Mouse (Mus musculus) T-helper 17 cell (primary cell): Measurements from ENCODE around the gene Lhpp.

Experiments used
- in situ Hi-C, 2 experiments: fragments of 300-600 bp; cut with MboI, MseI; formaldehyde crosslinking; loops; 1 replicate in 1 of 2; 2 replicates in 1 of 2; pipeline ENCODE4 v1.15.1; 2025; ENCODE audit warnings: high pct_unique_total_duplicates in 2 of 2

The Lhpp gene

DNA sequence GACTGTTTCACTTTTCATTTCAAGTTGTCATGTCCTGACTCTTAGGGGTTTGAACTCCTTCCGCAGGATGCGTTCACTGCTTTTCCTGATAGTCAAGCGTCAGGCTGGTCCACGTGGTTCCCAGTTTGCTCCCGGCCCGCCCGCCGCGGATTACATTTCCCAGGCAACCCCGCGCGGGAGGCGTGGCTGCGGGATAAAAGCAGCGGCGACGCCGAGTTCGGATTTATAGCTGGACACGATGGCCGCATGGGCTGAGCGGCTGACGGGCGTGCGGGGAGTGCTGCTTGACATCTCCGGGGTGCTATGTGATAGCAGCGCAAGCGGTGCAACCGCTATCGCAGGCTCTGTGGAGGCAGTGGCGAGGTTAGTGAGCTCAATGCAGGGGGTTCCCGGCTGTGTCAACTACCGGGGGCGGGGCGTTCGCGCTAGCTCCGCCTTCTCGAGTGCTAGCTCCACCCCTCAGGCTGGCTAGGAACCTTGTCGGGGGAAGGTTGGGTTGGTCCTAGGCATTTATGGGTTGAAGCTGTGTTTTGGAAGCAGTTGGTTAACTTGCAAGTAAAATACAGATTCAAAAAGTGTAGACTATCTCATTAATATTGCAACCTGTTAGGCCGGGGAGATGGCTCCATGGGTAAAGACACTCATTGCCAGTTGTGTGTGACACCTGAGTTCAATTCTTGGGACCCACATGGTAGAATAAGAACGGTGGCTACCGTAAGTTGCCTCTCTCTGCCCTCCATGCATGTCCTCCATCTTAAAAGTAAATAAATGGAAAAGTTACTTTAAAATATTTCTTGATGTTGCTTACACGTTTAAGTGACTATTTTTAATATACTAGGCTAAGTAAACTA is at the start of gene Lhpp:
TSS of gene Lhpp (plus strand) at position 171 of the 851 bp plus-strand sequence.
- in situ Hi-C loops = no loop called here

GRCm38 (mm10) chr7:132565831-132566230 is 44.6 kb upstream of the Lhpp start:
- in situ Hi-C loops = no loop called here

- in situ Hi-C loops = no loop called here
These were observed 41.6 kb upstream of the Lhpp start for GRCm38 (mm10) chr7:132568817-132569216.

DNA sequence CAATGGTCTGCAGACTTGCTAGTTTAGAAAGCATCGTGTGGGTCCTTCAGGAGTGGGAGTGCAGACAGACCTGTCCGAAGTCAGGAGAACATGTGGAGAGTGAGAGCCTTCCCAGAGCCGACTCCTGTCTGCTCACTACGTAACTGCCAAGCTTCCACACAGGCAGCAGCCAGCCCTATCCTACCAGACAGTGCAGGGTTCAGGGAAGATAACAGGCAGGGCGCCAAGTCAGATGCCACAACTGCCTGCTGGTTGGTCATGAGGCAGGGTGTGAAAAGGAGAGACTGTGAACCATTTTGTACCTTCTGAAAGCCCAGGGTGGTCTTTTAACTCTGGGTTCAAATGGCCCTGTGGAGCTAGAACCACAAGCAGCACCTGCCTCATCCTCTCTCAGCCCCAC is 40.4 kb upstream of the Lhpp start:
- in situ Hi-C loops = loop anchor here in 1 of 2 experiments (10.0 kb wide), 1 partner anchor 1015 kb away; no protein-coding TSS in a partner anchor

- in situ Hi-C loops = loop anchor here in 1 of 2 experiments (10.0 kb wide), 1 partner anchor 1017 kb away; no protein-coding TSS in a partner anchor
These were observed 39.0 kb upstream of the Lhpp start for GRCm38 (mm10) chr7:132571481-132571880.

GRCm38 (mm10) chr7:132572738-132573137 is 37.7 kb upstream of the Lhpp start:
- in situ Hi-C loops = loop anchor here in 1 of 2 experiments (10.0 kb wide), 1 partner anchor 1018 kb away; no protein-coding TSS in a partner anchor

- in situ Hi-C loops = loop anchor here in 1 of 2 experiments (10.0 kb wide), 1 partner anchor 1018 kb away; no protein-coding TSS in a partner anchor
These were observed 37.2 kb upstream of the Lhpp start for GRCm38 (mm10) chr7:132573205-132573604.

DNA sequence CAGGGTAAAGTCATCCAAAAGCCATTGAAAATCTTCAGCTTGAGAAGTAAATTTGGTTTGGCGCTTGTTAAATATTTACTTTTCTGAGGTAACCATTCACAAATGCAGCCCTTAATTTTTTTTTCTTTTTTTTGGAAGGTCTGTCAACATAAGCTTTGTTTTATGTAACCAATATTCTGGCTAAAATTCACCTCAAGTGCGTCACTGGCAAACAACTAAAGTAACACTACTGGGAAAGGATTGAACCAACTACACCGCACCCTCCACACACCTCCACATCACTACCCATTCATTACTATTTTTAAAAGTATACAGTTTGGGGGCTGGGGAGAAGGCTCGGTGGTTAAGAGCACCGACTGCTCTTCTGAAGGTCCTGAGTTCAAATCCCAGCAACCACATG is 35.8 kb upstream of the Lhpp start:
- in situ Hi-C loops = loop anchor here in 1 of 2 experiments (10.0 kb wide), 1 partner anchor 1020 kb away; no protein-coding TSS in a partner anchor

DNA sequence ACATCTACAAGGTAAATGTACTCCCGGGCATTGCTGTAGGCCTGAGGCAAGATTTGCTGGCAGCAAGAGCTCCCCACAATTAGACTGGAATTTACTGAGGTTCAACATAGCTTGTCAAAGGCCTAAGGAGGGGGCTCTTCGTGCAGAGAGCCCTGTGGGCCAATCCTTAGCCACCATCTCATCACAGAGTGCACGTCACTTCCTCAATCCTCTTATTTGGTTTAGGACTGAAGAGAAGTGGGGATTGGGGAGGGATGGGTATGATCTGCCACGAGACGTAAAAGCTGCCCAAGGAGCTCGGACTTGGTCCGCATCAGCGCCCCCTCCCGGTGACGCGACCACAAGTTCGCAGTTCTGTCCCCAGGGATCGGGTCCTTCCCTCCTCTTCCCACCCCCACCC is 34.8 kb upstream of the Lhpp start:
- in situ Hi-C loops = loop anchor here in 1 of 2 experiments (10.0 kb wide), 1 partner anchor 1021 kb away; no protein-coding TSS in a partner anchor

DNA sequence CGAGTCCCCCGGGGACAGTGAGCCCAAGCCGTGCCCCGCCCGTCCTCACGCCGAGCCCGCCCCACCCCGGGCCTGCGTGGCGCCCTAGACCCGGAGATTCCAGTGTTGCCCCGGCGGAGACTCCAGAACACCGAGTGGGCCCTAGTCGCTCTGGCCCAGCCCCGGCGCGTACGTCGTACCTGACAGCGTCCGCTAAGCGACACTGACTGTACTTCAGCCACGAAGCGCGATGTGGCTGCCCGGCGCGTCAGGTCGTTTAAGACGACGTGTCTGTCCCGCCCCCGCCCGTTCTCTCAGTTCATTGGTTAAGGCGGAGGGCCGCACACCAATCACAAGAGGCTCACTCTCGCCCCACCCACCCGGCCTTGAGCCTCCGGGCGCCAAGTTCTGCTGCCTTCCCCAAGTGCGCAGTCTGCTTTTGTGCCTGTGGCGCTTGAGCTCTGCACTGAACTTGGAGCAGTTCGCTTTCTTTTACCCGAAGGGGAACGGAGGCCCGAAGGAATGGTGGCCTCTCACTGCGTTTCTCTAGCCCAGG is 34.3 kb upstream of the Lhpp start, which contains the start of gene Oat:
TSS of gene Oat (minus strand) at position 283 of the 535 bp plus-strand sequence.
- in situ Hi-C loops = loop anchor here in 1 of 2 experiments (10.0 kb wide), 1 partner anchor 1021 kb away; no protein-coding TSS in a partner anchor

DNA sequence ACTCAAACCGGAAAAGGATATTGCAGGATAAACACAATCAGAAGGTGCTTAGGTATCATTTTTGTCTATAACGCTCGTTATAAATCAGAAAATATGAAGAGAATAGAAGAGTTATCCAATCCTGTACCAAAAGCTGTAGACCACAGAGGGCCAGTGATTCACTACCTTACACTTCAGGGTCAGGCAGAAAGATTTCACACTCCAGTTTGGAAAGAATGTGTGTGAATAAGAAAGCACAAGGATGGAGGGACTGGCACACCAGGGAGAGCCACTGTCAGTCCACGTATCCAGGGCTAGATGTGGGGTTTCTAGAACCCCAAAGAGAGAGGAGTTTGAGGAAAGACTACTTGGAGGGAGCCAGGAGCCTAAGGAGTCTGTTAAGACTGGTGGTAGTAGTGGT is 33.5 kb upstream of the Lhpp start:
- in situ Hi-C loops = loop anchor here in 1 of 2 experiments (10.0 kb wide), 1 partner anchor 1022 kb away; no protein-coding TSS in a partner anchor

DNA sequence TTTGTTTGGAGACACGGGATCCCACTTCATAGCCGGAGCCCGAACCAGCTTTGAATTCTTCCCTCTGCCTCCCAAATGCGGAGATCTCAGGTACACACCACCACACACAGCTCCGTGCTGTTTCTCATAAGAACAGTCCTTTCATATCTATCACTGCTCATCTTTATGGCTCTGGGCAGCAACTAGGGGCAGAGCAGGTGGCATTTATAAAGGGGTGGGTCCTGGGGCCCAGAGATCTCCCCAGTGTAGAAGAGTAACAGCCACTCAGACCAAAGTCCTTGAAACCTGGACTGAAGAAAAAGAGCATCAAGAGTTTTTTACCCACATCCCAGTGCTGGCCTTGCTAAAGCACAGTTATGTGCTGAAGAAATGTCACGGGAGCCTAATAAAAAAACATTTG is 29.9 kb upstream of the Lhpp start:
- in situ Hi-C loops = no loop called here

- in situ Hi-C loops = no loop called here
These were observed 29.0 kb upstream of the Lhpp start for GRCm38 (mm10) chr7:132581441-132581840.

DNA sequence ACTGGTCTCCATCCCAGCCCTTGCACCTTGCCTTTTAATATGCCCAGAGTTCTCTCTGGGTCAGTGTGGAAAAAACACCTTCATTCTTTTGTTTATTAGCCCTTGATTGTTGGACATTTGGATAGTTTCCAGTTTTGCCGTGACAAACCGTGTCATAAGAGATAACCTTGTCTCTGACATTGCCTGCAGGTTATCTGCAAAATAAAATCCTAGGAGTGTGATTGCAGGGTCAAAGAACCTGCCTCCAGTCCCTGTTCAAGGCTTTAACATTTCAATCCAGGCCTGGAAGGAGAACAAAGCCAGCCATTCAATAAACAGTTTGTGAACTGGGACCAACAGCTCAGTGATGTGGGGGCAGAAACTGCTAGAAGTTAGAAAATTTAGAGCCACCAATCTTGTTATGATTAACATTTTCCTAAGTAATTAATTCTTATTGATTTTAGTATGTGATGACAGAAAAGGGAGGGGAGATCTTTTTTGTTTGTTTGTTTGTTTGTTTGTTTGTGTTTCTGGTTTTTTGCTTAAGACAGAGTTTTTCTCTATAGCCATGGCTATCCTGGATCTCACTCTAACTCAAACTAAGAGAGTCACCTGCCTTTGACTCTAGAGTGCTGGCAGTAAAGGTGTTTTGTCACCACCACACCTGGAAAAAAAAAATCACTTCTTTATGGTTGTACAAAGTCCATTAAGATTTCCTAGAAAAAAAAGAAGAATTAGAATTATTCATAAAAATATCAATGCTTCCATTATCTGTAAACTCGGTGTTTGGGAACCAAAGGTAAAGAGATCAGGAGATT is 24.5 kb upstream of the Lhpp start:
- in situ Hi-C loops = no loop called here

GRCm38 (mm10) chr7:132587167-132587566 is 23.3 kb upstream of the Lhpp start:
- in situ Hi-C loops = no loop called here

DNA sequence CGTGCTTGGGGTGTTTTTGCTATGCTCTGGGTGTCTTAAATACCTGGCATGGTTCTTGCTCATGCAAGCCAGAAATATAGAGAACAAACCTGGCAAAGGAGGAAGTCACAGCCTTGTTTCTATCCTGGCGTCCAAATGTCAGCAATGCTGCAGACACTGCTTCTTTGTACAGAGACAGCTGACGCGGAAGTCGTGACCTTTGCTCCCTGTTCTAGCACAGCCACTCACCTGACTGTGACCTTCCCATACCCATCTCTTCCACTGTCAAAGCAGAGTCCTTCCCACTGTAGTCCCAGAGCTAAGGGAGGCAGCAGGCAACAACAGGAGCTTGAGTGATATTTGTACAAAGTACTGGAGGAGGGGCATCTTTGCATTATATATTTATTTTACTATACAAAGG is 20.8 kb upstream of the Lhpp start:
- in situ Hi-C loops = no loop called here

DNA sequence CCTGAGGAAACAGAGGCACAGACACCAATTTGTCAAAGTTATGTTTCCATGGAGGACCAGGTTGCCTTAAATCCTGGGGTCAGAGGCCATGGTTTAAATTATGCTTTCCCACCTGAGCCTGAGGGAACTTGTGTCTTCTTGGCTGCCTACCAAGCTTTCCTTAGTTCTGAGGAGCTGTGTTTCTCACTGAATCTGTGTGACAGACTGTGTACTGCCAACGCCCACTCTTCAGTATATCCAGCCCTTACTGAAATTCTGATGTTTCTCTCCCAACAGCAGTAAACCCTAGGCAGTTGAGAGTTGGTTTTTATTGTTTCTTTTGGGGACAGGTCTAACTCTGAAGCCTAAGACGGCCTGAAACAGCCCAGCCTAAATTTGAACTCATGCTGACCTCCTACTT is 16.7 kb upstream of the Lhpp start:
- in situ Hi-C loops = no loop called here

DNA sequence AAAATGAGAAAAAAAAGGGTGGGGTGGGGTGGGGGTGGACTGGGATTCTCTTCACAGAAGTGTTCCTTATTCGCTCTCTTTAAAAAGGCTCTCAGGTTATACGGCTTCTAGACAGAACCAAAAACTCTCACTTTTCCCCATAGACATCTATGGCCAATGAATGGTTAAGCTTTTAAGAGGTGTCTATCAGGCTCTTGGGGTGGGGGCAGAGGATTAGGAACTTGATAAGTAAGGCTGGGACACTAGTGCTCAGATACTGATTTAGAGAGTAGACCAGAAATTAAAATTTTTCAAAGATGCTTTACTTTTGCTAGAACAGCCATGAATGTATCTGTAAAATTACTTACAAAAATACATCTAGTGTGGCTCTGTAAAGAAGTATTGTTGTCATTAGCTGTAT is 16.1 kb upstream of the Lhpp start:
- in situ Hi-C loops = no loop called here

DNA sequence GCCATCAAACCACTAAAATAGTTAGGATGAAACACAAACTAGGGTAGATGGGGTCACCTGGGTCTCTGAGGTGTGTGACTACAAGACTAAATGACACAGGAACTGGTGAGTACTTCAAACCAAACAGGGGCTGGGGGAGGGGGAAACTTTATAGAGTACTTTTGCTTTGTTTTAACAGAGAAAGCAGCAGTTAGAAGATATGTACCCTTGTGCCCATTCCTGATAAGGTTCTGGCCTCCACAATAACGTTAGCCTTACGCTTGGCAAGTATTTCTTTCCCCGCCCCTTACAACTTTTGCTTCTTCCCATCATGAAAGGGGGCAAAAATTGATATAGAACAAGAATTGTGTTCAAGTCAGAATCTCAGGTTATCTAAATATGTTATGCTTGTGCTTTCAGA is 14.7 kb upstream of the Lhpp start:
- in situ Hi-C loops = no loop called here

DNA sequence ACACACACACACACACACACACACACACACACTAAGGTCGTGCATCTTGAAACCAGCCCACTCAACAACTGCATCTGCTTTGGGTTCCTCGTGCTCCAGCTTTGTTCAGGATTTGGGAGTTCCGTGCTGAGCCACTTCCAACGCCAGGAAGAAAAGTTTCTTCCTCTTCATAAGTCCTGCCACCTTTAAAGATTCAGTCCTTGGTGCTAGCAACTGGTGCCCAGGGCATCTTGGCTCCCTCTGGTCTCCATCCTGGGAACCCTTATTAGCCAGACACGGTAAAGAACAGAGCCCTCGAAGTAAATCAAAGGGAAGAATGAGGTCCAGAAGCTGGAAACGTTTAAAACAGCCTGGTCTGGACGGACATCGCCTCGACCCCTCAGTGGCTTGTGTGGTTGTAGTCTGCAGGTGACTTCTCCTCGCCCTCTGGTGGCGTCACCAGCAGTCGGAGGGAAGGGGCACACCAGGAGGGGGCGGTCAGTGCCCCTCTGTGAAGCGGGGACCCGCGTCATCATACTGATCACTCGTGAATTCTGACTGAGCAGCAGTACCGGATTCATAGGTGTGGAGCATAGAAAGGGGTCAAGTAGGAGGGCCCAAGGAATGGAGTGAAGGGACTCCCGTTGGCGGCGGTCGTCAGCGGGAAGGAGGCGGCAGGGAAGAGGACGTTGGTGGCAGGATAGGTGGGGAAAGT is 13.7 kb upstream of the Lhpp start:
- in situ Hi-C loops = no loop called here
